Mouse (Mus musculus) stomach, postnatal 0 days (tissue): ENCODE measurements around the gene Gm6904. TPM values are rescaled to one million over a fixed set of nuclear protein-coding genes. Genes with fewer than 3 reads are reported as not detected.
"Not testable (repeated sequence)": the region's sequence is repeated elsewhere in the genome, so short reads cannot be mapped to it uniquely, and the experiment has no call there.

ENCODE experiments used
- ATAC-seq: fragments of 200-750 bp; cut with Nextera tagmentation; 2 replicates; pipeline ENCODE4 v1.8.0; 2017; ENCODE audit not compliant: low FRiP score, low TSS enrichment
- DNase-seq: peaks from one replicate; pipeline ENCODE4 v3.0.0-alpha.2; 2016; ENCODE audit warnings: low spot score
- H3K27ac ChIP-seq: fragments of 300-500 bp; sonication (generic); replicated peaks from 2 replicates; pipeline ENCODE4 v1.5.1; 2014; ENCODE audit warnings: mild to moderate bottlenecking, control low read depth
- H3K27me3 ChIP-seq: fragments of 300-500 bp; sonication (generic); 2 replicates; pipeline ENCODE4 v1.6.1; 2014; ENCODE audit warnings: low read length; ENCODE audit not compliant: control insufficient read depth, insufficient read depth
- H3K36me3 ChIP-seq: fragments of 300-500 bp; sonication (generic); 2 replicates; pipeline ENCODE4 v1.6.1; 2014; ENCODE audit warnings: low read length, mixed read lengths; ENCODE audit not compliant: control insufficient read depth, insufficient read depth
- H3K4me1 ChIP-seq: fragments of 300-500 bp; sonication (generic); replicated peaks from 2 replicates; pipeline ENCODE4 v1.6.1; 2014; ENCODE audit warnings: antibody characterized with exemption; ENCODE audit not compliant: control insufficient read depth, insufficient read depth
- H3K4me2 ChIP-seq: fragments of 300-500 bp; sonication (generic); replicated peaks from 2 replicates; pipeline ENCODE4 v1.6.1; 2014; ENCODE audit warnings: low read depth, mild to moderate bottlenecking, control low read depth, moderate library complexity
- H3K4me3 ChIP-seq: fragments of 300-500 bp; sonication (generic); 2 replicates; pipeline ENCODE4 v1.5.1; 2014; ENCODE audit warnings: low read depth, low read length, control low read depth
- H3K9ac ChIP-seq: fragments of 300-500 bp; sonication (generic); 2 replicates; pipeline ENCODE4 v1.6.1; 2014; ENCODE audit warnings: mild to moderate bottlenecking, low read length, control low read depth, mixed read lengths
- H3K9me3 ChIP-seq: fragments of 300-500 bp; sonication (generic); 2 replicates; pipeline ENCODE4 v1.6.1; 2016; ENCODE audit warnings: low read length; ENCODE audit not compliant: control insufficient read depth
- CTCF ChIP-seq: IDR thresholded peaks from 2 replicates; pipeline ENCODE4 v1.5.1; 2016; ENCODE audit warnings: antibody characterized with exemption, low read depth, mild to moderate bottlenecking, moderate library complexity
- EP300 ChIP-seq: optimal IDR thresholded peaks from 2 replicates; pipeline ENCODE3; 2016; ENCODE audit warnings: antibody characterized with exemption
- WGBS: fragments of 180-500 bp; shearing (Covaris S2); extraction: QIAGEN DNeasy Blood & Tissue Kit; methylation state at CpG from one replicate; pipeline ENCODE4 v1.1.7; 2014; 5-methylcytosine and 5-hydroxymethylcytosine counted together
- polyA plus RNA-seq: library from polyadenylated mRNA; unstranded; fragments of >200 nt; fragmentation: Nextera tagmentation; extraction: Ambion mirVana; gene quantifications from 2 replicates; pipeline ENCODE4 v1.2.1, GENCODE M21; 2015

Gene Gm6904
- not detected in 2 replicates for polyA plus RNA-seq

DNA sequence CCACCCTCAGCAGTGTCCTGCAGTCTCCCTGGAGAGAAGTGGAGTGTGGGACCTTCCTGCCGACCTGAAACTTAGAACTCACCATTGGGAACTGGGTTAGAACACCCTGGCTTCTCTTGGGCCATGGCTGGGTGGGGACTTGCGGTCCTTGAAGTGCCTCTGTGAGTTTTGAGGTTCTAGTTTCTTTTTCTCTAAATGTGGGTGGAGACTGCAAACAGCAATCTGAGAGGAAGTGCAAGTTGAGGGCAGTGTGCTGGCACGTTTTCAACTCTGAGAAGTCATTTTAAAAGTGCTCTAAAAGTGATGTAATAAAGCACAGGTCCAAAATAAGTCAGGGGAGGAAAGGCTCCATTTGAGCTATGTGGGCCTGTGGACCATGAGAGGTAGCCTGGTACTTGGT, at the start of gene Gm6904:
Gm6904 (minus strand) TSS at position 161 of the 400 bp plus-strand sequence.
- Histone ChIP-seq H3K4me1 (no peaks in the 10 kb centered on the region), H3K36me3 (no peaks in the 10 kb centered on the region), H3K27me3 (no peaks in the 10 kb centered on the region), H3K9me3 (no peaks in the 10 kb centered on the region), H3K4me3 (no peak within 1 kb of the TSS), H3K27ac (no peak within 1 kb of the TSS), H3K9ac (no peak within 1 kb of the TSS), H3K4me2 (no peak within 1 kb of the TSS)
- DNase-seq (peak; percentile 14), ATAC-seq (no peak)
- TF ChIP-seq CTCF (no peak), EP300 (no peak)
- 44% methylated on average over 3 of the region's 3 CpGs for WGBS

GRCm38 (mm10) chr14:59297391-59297790, 37.4 kb upstream of the Gm6904 start, which contains the start of gene Phf11a:
Gene Phf11a, minus strand, starts transcription at chr14:59297522.
- not testable (repeated sequence) for H3K4me2 ChIP-seq, ATAC-seq, H3K4me3 ChIP-seq, H3K27me3 ChIP-seq, DNase-seq, H3K27ac ChIP-seq, H3K4me1 ChIP-seq, H3K9ac ChIP-seq, H3K9me3 ChIP-seq, H3K36me3 ChIP-seq
- 86% methylated on average over 1 of the region's 1 CpGs for WGBS

- not testable (repeated sequence) for H3K4me3 ChIP-seq, ATAC-seq, H3K36me3 ChIP-seq, DNase-seq, H3K27ac ChIP-seq, H3K27me3 ChIP-seq, H3K9ac ChIP-seq, H3K9me3 ChIP-seq, H3K4me2 ChIP-seq, H3K4me1 ChIP-seq
These were observed 31.8 kb upstream of the Gm6904 start for GRCm38 (mm10) chr14:59291769-59292168.

- H3K9ac ChIP-seq, H3K4me1 ChIP-seq, H3K4me2 ChIP-seq, H3K27ac ChIP-seq, ATAC-seq, H3K4me3 ChIP-seq, H3K9me3 ChIP-seq, H3K27me3 ChIP-seq, DNase-seq, H3K36me3 ChIP-seq: not testable (repeated sequence)
- WGBS, result 71% methylated on average over 4 of the region's 4 CpGs
These were observed 14.9 kb upstream of the Gm6904 start for GRCm38 (mm10) chr14:59274961-59275360.

DNA sequence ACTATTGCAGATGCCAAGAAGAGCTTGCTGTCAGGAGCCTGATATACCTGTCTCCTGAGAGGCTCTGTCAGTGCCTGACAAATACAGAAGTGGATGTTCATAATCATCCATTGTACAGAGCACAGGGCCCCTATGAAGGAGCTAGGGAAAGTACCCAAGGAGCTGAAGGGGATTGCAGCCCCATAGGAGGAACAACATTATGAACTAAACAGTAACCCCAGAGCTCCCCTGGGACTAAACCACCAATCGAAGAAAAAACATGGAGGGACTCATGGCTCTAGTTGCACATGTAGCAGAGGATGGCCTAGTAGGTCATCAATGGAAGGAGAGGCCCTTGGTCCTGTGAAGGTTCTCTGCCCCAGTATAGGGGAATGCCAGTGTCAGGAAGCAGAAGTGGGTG, 4.2 kb downstream of the Gm6904 start:
- H3K9ac ChIP-seq, H3K4me1 ChIP-seq, DNase-seq, H3K4me2 ChIP-seq, H3K36me3 ChIP-seq, H3K4me3 ChIP-seq, H3K9me3 ChIP-seq, H3K27me3 ChIP-seq, H3K27ac ChIP-seq, ATAC-seq: not testable (repeated sequence)
- WGBS, result 81% methylated on average over 1 of the region's 1 CpGs

DNA sequence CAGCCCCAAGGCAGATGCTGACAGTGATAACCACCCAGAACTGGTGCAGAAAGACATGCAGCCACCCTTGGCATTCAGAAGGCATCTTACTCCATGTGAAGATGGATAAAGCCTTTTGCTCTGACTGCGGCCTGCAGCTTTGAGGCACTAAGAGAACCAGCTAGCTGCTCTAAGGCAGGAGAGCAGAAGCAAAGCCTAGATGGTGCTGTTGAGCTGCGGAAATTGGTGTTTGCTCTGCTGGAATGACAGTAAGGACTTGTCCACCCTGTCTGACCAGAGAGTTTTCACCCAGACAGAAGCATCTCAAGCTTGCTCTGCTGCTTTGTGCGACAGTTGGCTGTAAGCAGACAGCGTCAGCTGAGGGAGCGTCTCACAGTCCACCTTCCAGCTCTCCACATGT, 9.7 kb downstream of the Gm6904 start:
- peak; percentile 71 for TF ChIP-seq CTCF
- DNase-seq, result peak; percentile 35
- not testable (repeated sequence) for H3K36me3 ChIP-seq, H3K4me3 ChIP-seq, H3K4me1 ChIP-seq, H3K27me3 ChIP-seq, H3K9me3 ChIP-seq, H3K9ac ChIP-seq, H3K4me2 ChIP-seq, ATAC-seq, H3K27ac ChIP-seq
- WGBS, result 51% methylated on average over 5 of the region's 5 CpGs

DNA sequence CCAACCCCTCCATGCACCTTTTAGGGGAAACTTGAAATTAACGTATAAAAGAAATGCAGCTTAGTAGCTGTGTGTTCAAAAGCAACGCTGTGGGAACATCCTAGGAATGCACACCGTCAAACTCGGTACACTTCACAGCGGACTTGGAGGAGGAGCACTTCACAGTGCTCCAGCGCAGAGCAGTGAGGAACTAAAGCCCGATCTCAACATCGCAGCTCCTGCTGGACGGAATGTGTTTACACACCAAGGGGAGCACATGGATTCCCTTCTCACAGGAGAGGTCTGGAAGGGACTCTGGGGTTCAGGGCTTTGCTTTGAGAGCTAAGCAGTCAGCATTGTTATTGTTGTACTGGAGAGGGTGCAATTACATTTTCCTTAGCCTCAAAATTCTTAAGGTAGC, 26.4 kb downstream of the Gm6904 start:
- no peaks in the 10 kb centered on the region for H3K9me3 ChIP-seq
- H3K4me1 ChIP-seq, result no peaks in the 10 kb centered on the region
- H3K27ac ChIP-seq, result no peak overlapping the region
- WGBS, result 93% methylated on average over 9 of the region's 9 CpGs
- peak; percentile 13; the same call in 1 of the 2 replicates for TF ChIP-seq CTCF
- no peak for TF ChIP-seq EP300
- no peak for ATAC-seq
- peaks cover 26% of the 10 kb centered on the region; the same call in 1 of the 2 replicates for H3K36me3 ChIP-seq
- H3K27me3 ChIP-seq, result no peaks in the 10 kb centered on the region
- no peak overlapping the region for H3K9ac ChIP-seq
- no peak for DNase-seq
- H3K4me2 ChIP-seq, result no peak overlapping the region
- no peak overlapping the region for H3K4me3 ChIP-seq
